Mouse (Mus musculus): ENCODE measurements around the gene Pex11a. TPM values are rescaled to one million over a fixed set of nuclear protein-coding genes. Genes with fewer than 3 reads are reported as not detected.
"Not testable (repeated sequence)": the region's sequence is repeated elsewhere in the genome, so short reads cannot be mapped to it uniquely, and the experiment has no call there.

Gene Pex11a
- 4.3 and 6.1 TPM in 2 replicates for total RNA-seq (2012; rRNA removed)

GRCm38 (mm10) chr7:79742659-79743536 is at the start of gene Pex11a, which contains the start of gene Wdr93:
Gene Pex11a (minus strand): TSS chr7:79743131.
Gene Wdr93 (plus strand): TSS chr7:79743163.
- no peak for TF ChIP-seq MAFK (IDR thresholded peaks at IDR 0.05; ENCODE audit: insufficient read depth, low read depth, low read length)
- H3K4me3 ChIP-seq (ENCODE audit: insufficient read depth in 1 of 2, low read depth in 1 of 2, low read length in 2 of 2, poor library complexity in 1 of 2, severe bottlenecking in 1 of 2) = peak within 1 kb of the TSS; percentile 90 to 93
- no peaks in the 10 kb centered on the region for H3K9me3 ChIP-seq (ENCODE audit: control insufficient read depth, insufficient read depth, low read depth, low read length)
- H3K4me1 ChIP-seq (ENCODE audit: control insufficient read depth in 2 of 2, insufficient read depth in 2 of 2, low read length in 2 of 2, poor library complexity in 1 of 2) = no peaks in the 10 kb centered on the region
- H3K36me3 ChIP-seq (ENCODE audit: control insufficient read depth, insufficient read depth, low read length, poor library complexity, severe bottlenecking) = no peaks in the 10 kb centered on the region
- peak within 1 kb of the TSS; percentile 84 for H3K9ac ChIP-seq (ENCODE audit: insufficient read depth, low read depth, low read length, poor library complexity, severe bottlenecking)
- no peak within 1 kb of the TSS for H3K27ac ChIP-seq (ENCODE audit: insufficient read depth, low read depth, low read length, poor library complexity, severe bottlenecking)
- DNase-seq (ENCODE audit: low read depth, low spot score) = peak; percentile 73
- in situ Hi-C loops (cut with MboI; ENCODE audit: low sequenced_read_pairs in 2 of 2, unreplicated experiment in 2 of 2) = no loop called here

GRCm38 (mm10) chr7:79789812-79790211 is 46.9 kb upstream of the Pex11a start:
- H3K27ac ChIP-seq (ENCODE audit: insufficient read depth, low read depth, low read length, poor library complexity, severe bottlenecking); H3K9ac ChIP-seq (ENCODE audit: insufficient read depth, low read depth, low read length, poor library complexity, severe bottlenecking); H3K36me3 ChIP-seq (ENCODE audit: control insufficient read depth, insufficient read depth, low read length, poor library complexity, severe bottlenecking); H3K4me1 ChIP-seq (ENCODE audit: control insufficient read depth in 2 of 2, insufficient read depth in 2 of 2, low read length in 2 of 2, poor library complexity in 1 of 2); H3K9me3 ChIP-seq (ENCODE audit: control insufficient read depth, insufficient read depth, low read depth, low read length); H3K4me3 ChIP-seq (ENCODE audit: insufficient read depth in 1 of 2, low read depth in 1 of 2, low read length in 2 of 2, poor library complexity in 1 of 2, severe bottlenecking in 1 of 2); DNase-seq (ENCODE audit: low read depth, low spot score); in situ Hi-C loops (cut with MboI; ENCODE audit: low sequenced_read_pairs in 2 of 2, unreplicated experiment in 2 of 2): not testable (repeated sequence)

GRCm38 (mm10) chr7:79786295-79786694 is 43.4 kb upstream of the Pex11a start:
- no peak overlapping the region for H3K4me3 ChIP-seq (ENCODE audit: insufficient read depth in 1 of 2, low read depth in 1 of 2, low read length in 2 of 2, poor library complexity in 1 of 2, severe bottlenecking in 1 of 2)
- H3K9me3 ChIP-seq (ENCODE audit: control insufficient read depth, insufficient read depth, low read depth, low read length) = no peaks in the 10 kb centered on the region
- in situ Hi-C loops (cut with MboI; ENCODE audit: low sequenced_read_pairs in 2 of 2, unreplicated experiment in 2 of 2) = no loop called here
- no peak overlapping the region for H3K9ac ChIP-seq (ENCODE audit: insufficient read depth, low read depth, low read length, poor library complexity, severe bottlenecking)
- no peaks in the 10 kb centered on the region; the same call in 1 of the 2 replicates for H3K36me3 ChIP-seq (ENCODE audit: control insufficient read depth, insufficient read depth, low read length, poor library complexity, severe bottlenecking)
- TF ChIP-seq ZC3H11A (IDR thresholded peaks at IDR 0.05; ENCODE audit: borderline replicate concordance, low read depth, low read length) (no peak), CHD2 (IDR thresholded peaks at IDR 0.05; ENCODE audit: low read depth, low read length) (no peak), ZNF384 (IDR thresholded peaks at IDR 0.05; ENCODE audit: low read depth, low read length) (no peak), MAFK (IDR thresholded peaks at IDR 0.05; ENCODE audit: insufficient read depth, low read depth, low read length) (no peak)
- H3K27ac ChIP-seq (ENCODE audit: insufficient read depth, low read depth, low read length, poor library complexity, severe bottlenecking) = no peak overlapping the region
- DNase-seq (ENCODE audit: low read depth, low spot score) = no peak
- H3K4me1 ChIP-seq (ENCODE audit: control insufficient read depth in 2 of 2, insufficient read depth in 2 of 2, low read length in 2 of 2, poor library complexity in 1 of 2) = peaks cover 0 to 5% of the 10 kb centered on the region in 2 experiments; a peak in 1 of 4 replicates

GRCm38 (mm10) chr7:79782516-79782855 is 39.6 kb upstream of the Pex11a start:
- no peak for TF ChIP-seq CHD2 (IDR thresholded peaks at IDR 0.05; ENCODE audit: low read depth, low read length)
- TF ChIP-seq HCFC1 (IDR thresholded peaks at IDR 0.05; ENCODE audit: borderline replicate concordance, insufficient read depth, low read length) = no peak
- TF ChIP-seq ZNF384 (IDR thresholded peaks at IDR 0.05; ENCODE audit: low read depth, low read length) = no peak
- TF ChIP-seq MAFK (IDR thresholded peaks at IDR 0.05; ENCODE audit: insufficient read depth, low read depth, low read length) = no peak
- no peak for TF ChIP-seq ZC3H11A (IDR thresholded peaks at IDR 0.05; ENCODE audit: borderline replicate concordance, low read depth, low read length)
- Histone ChIP-seq H3K4me1 (ENCODE audit: control insufficient read depth in 2 of 2, insufficient read depth in 2 of 2, low read length in 2 of 2, poor library complexity in 1 of 2) (no peaks in the 10 kb centered on the region; a peak in 1 of 4 replicates), H3K4me3 (ENCODE audit: insufficient read depth in 1 of 2, low read depth in 1 of 2, low read length in 2 of 2, poor library complexity in 1 of 2, severe bottlenecking in 1 of 2) (no peak overlapping the region), H3K9ac (ENCODE audit: insufficient read depth, low read depth, low read length, poor library complexity, severe bottlenecking) (no peak overlapping the region), H3K27ac (ENCODE audit: insufficient read depth, low read depth, low read length, poor library complexity, severe bottlenecking) (no peak overlapping the region), H3K36me3 (ENCODE audit: control insufficient read depth, insufficient read depth, low read length, poor library complexity, severe bottlenecking) (no peaks in the 10 kb centered on the region), H3K9me3 (ENCODE audit: control insufficient read depth, insufficient read depth, low read depth, low read length) (no peaks in the 10 kb centered on the region)
- DNase-seq (ENCODE audit: low read depth, low spot score) = no peak
- in situ Hi-C loops (cut with MboI; ENCODE audit: low sequenced_read_pairs in 2 of 2, unreplicated experiment in 2 of 2) = no loop called here

All from ES-E14 (cell line).